Mouse (Mus musculus) C2C12 (cell line): ENCODE data around the gene Ogfod3.

Experiments used
- CTCF ChIP-seq: IDR thresholded peaks from one replicate; pipeline ENCODE4 v1.5.1; 2011; ENCODE audit not compliant: control insufficient read depth, insufficient read depth, insufficient read length
- MYOD1 ChIP-seq: IDR thresholded peaks from one replicate; pipeline ENCODE4 v1.6.1; 2011; ENCODE audit warnings: low read depth; ENCODE audit not compliant: control insufficient read depth, insufficient read length

GRCm38 (mm10) chr11:121156411-121156891 is 48.1 kb downstream of the Ogfod3 start:
- no peak for TF ChIP-seq MYOD1
- no peak for TF ChIP-seq CTCF
